Mouse (Mus musculus): ENCODE measurements around the gene Kif2c.

DNA sequence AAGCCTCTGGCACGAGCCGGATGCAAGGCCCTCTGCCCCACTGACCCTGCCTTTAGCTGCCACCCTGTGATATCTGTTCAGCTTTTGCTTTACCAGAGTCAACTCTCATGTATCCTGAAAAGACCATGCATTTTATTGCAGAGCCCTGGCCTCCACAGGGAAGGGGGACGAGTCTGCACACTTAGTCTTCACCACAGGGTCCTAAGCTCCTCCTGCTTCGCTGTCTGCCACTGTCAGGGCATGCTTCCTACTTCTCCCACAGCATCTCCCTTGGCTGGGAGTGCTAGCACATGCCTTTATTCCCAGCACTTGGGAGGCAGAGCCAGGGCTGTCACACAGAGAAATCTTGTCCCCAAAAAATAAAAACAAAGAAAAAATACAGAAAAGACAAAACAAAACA is 21.3 kb downstream of the Kif2c start:
- TF ChIP-seq CTCF (IDR thresholded peaks at IDR 0.05; ENCODE audit: borderline replicate concordance, extremely low read depth, insufficient read depth, insufficient read length), result no peak
- TF ChIP-seq POLR2A (IDR thresholded peaks at IDR 0.05; ENCODE audit: borderline replicate concordance, extremely low read depth, insufficient read depth, insufficient read length, poor library complexity, severe bottlenecking), result no peak

Measured in brain, embryonic 14.5 days (tissue).